Mouse (Mus musculus): Measurements from ENCODE around the gene Gm9918. TPM values are rescaled to one million over a fixed set of nuclear protein-coding genes. Genes with fewer than 3 reads are reported as not detected.
"Not testable (repeated sequence)": the region's sequence is repeated elsewhere in the genome, so short reads cannot be mapped to it uniquely, and the experiment has no call there.

Gm9918 gene
- total RNA-seq (2021): not detected
- long read RNA-seq, experiment 1: 0 reads
- long read RNA-seq, experiment 2: 0 reads

- no peak for DNase-seq
These were observed at the start of gene Gm9918 for GRCm38 (mm10) chr15:102270274-102270960. Gm9918 (plus strand) TSS chr15:102270563.

- no peak for DNase-seq
These were observed 48.0 kb upstream of the Gm9918 start for GRCm38 (mm10) chr15:102222386-102222785.

- peak; percentile 76 for DNase-seq
These were observed 46.0 kb upstream of the Gm9918 start for GRCm38 (mm10) chr15:102224186-102224991.

DNA sequence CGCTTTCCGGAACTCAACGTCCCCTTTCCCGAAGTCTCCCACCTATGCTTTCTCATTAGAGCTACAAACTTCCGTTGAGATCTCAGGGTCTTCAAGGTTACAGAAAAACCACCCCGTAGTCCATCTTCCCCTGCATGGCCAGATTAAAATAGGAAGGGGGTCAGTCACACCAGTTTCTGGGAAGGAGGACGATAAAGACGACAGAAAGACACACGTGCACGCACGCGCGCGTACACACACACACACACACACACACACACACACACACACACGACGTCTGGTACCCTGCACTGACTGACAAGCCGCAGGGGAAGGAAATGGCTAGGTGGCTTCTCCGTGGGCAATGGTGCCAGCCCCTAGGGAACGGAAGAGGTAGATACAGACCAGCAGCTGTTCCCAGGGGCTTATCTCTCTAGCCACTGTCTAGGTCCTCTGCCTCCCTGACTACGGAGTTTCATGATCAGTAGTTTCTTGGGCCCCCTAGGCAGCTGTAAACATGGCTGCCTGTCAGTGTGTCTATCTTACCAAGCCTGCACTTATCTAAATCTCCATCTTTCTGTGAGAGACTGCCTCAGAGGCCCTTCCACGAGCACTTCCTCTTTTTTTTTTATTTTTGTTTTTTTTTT is 45.3 kb upstream of the Gm9918 start:
- DNase-seq: no peak

DNA sequence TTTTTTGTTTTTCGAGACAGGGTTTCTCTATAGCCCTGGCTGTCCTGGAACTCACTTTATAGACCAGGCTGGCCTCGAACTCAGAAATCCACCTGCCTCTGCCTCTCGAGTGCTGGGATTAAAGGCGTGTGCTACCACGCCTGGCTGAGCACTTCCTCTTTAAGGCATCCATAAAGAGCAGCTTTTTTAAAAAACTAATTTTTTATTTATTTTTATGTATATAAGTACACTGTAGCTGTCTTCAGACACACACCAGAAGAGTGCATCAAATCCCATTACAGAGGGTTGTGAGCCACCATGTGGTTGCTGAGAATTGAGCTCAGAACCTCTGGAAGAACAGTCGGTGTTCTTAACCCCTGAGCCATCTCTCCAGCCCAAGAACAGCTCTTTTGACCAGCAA is 44.7 kb upstream of the Gm9918 start:
- DNase-seq: not testable (repeated sequence)

GRCm38 (mm10) chr15:102230408-102231321 is 39.7 kb upstream of the Gm9918 start:
- no peak for DNase-seq

GRCm38 (mm10) chr15:102231748-102232147 is 38.6 kb upstream of the Gm9918 start, which contains the start of gene Itgb7:
Itgb7 (minus strand) TSS chr15:102231944.
- DNase-seq: peak; percentile 44

GRCm38 (mm10) chr15:102232764-102233163 is 37.6 kb upstream of the Gm9918 start:
- no peak for DNase-seq

GRCm38 (mm10) chr15:102233896-102234295 is 36.5 kb upstream of the Gm9918 start:
- no peak for DNase-seq

DNA sequence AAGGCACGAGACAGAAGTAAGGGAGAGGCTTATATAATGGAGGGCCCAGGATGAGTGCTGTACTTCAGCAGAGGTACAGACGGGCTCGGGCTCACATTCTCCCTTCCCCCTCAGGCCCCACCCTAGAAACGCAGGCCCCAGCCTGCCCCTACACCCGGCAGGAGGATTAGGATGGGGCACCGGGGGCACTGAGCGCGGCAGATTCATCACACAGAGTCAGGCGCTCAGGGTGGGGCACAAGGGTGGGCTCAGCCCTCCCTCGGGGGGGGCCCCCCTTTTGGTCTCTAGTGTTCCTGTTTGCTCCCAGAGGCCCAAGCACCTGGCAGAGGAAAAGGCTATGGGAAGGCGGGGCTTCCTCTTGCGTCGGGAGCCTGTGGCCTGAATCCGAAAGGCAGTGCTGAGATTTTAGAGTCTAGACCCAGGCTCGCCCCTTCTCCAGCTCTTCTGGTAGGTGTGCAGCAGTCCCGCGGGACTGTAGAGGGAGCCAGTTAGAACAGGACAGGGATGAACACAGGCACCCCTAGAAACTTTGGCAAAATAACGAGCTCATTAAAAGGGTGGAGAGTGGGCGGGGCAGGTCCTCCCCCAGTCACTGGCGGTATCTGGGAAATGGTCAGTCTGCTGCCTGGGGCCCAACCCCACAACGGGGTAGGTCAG is 34.9 kb upstream of the Gm9918 start:
- DNase-seq: peak; percentile 57

DNA sequence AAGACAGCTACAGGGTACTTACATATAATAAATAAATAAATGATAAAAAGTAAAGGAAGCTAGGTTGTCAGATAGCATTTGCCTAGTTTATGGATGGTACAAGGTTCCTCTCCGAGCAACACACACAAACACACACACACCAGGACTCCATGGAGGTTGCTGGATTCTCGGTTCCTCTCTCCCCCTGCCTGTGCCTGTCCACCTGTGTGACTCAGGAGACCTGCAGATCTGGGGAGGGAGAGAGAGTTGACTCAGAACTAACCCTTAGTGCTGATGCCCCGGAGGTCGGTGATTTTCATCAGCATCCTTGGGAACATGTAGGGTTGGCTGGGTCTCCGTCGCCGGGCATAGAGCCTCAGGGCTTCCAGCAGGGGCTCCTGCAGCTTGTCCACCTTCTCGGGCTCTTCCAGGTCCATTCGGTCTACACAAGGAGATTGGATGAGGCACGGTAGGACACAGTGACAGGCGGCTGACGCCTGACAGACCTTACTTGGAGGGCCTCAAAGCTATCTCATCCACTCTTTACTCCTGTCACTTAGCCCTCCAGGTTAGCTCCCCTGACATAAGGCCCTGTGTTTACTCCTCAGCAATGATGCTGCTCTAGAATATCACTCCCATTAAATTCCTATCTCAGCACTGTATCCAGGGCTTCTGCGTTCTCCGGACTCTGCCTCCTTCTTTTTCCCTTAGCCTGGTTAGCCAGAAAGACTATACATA is 31.7 kb upstream of the Gm9918 start:
- DNase-seq: no peak

GRCm38 (mm10) chr15:102239260-102239590 is 31.1 kb upstream of the Gm9918 start:
- DNase-seq: peak; percentile 62

DNA sequence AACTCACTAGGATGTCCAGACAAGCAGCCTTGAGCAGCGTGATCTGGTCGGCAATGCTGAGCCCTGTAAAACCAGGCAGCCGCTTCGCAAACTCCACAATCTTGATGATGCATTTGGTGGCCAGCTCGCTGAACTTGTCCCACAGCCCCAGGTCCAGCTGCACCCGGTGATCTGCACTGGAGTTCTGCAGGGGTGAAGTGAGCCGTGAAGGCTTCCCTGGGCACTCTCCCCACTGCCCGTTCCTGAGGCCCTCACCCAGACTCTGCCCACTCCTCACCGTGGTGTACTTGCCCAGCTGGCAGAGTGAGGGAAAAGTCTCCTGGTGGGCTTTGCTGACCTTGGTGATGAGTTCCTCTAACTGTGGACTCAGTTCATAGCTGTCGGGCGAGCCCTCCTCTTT is 30.5 kb upstream of the Gm9918 start:
- DNase-seq: no peak

GRCm38 (mm10) chr15:102240607-102241006 is 29.8 kb upstream of the Gm9918 start:
- peak; percentile 45 for DNase-seq

- DNase-seq: no peak
These were observed 27.7 kb upstream of the Gm9918 start for GRCm38 (mm10) chr15:102242404-102243228.

- peak; percentile 65 for DNase-seq
These were observed 26.9 kb upstream of the Gm9918 start for GRCm38 (mm10) chr15:102243229-102244190.

DNA sequence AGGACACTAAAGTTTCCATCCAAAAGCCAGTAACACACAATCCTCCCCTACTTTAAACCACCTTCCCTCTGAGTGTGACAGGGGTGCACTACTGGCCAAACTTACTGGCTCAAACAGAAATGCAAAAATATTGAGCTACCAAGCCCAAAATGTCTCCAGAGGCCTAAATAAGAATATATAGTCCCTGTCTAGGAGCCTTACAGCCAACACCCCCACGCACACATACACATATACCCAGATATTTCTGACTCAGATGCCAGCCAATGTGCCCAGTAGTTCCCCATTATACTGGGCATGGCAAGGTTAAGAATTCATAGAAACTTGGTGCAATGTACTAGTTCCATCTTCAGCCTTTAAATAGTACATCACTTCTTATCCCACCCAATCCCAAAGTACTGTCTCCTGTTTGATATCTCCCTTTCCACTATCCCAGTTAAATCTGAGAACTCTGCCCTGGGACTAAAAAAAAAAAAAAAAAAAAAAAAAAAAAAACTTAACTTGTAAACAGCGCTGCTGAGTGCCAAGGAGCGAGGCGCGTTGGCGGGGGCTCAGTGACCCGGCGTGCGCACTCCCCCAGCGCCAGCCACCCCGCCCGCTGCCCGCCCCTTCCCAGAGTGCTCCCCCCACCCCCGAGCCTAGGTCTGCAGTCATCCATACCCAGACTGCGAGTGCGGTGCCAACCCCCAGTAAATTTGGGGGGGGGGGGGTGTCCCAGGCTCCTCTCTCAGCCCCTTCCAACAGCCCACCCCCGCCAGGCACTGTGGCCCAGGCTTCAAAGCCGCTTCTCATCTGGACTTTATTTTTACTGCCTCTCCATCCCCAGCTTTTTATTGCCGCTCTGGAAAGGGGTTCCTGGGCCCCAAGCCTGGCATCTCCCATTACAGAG is 25.8 kb upstream of the Gm9918 start:
- peak; percentile 63 for DNase-seq

Data from gastrocnemius, postnatal 25 days (tissue).